Mouse (Mus musculus): ENCODE results near the gene Nf2. TPM values are rescaled to one million over a fixed set of nuclear protein-coding genes. Genes with fewer than 3 reads are reported as not detected.

Gene Nf2
- polyA plus RNA-seq, 1 experiment from 2014 or later = 47.6 TPM

DNA sequence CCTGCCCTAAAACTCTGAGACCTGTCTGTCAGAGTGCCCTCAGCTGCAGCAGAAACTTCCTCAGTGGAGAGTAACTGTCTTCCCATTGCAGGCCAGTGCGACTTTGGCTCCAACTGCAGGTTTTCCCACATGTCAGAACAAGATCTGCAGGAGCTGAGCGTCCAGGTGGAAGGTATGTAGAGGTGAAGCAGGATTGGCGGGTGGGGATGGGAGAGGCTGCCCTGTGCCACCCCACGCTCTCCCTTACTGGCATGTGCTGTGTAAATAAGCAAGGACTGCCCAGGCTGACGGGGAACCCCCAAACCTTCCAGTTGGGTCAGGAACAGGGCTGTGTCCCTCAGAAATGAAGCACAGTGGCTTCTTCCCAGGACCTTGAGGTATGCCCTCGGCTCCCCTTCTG lies 119.2 kb downstream of the Nf2 start:
- no peaks in the 10 kb centered on the region for H3K36me3 ChIP-seq (ENCODE audit: control insufficient read depth, insufficient read depth, low read length)
- ATAC-seq (ENCODE audit: insufficient number of reproducible peaks, low FRiP score, low TSS enrichment, low read depth) = no peak
- H3K9ac ChIP-seq (ENCODE audit: low read length) = no peak overlapping the region

DNA sequence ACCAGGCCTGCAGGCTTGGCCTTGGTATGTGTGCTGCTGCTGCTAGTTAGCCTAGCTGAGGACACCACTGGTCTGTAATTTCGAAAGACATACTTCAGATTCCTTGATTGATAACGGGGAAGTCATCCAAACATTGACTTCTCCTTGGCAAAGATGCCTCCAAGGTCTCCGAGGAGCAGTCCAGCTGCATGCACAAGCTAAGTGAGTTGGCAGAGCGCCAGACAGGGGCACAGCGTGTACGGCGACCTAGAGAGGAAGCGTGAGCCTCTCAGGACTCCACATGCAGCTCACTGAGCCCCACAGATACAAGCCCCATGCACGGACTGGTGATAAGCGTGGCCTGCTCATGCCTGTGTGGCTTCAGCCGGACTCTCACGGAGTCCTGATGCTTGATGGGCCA lies 119.7 kb downstream of the Nf2 start:
- Histone ChIP-seq H3K9ac (ENCODE audit: low read length) (no peak overlapping the region), H3K36me3 (ENCODE audit: control insufficient read depth, insufficient read depth, low read length) (no peaks in the 10 kb centered on the region), H3K27ac (replicated peaks; ENCODE audit: low read depth, low read length) (no peak overlapping the region), H3K9me3 (ENCODE audit: control insufficient read depth, low read length) (no peaks in the 10 kb centered on the region), H3K4me2 (ENCODE audit: low read depth, severe bottlenecking) (no peak overlapping the region), H3K4me1 (ENCODE audit: control insufficient read depth, insufficient read depth, low read length) (no peaks in the 10 kb centered on the region), H3K4me3 (ENCODE audit: low read depth, low read length) (no peak overlapping the region), H3K27me3 (ENCODE audit: control insufficient read depth, insufficient read depth, low read length) (no peaks in the 10 kb centered on the region)
- no peak for ATAC-seq (ENCODE audit: insufficient number of reproducible peaks, low FRiP score, low TSS enrichment, low read depth)
- peak; percentile 38 for DNase-seq (ENCODE audit: low spot score)
- 77% methylated on average over 12 of the region's 12 CpGs for WGBS

More for the DNA sequence above, 119.2 kb downstream of the Nf2 start:
- Histone ChIP-seq H3K9me3 (ENCODE audit: control insufficient read depth, low read length) (no peaks in the 10 kb centered on the region), H3K4me3 (ENCODE audit: low read depth, low read length) (no peak overlapping the region), H3K4me1 (ENCODE audit: control insufficient read depth, insufficient read depth, low read length) (0 out of 2 replicates have a peak, but pooled peaks cover under 1% of the 10 kb centered on the region), H3K4me2 (ENCODE audit: low read depth, severe bottlenecking) (no peak overlapping the region), H3K27ac (replicated peaks; ENCODE audit: low read depth, low read length) (no peak overlapping the region), H3K27me3 (ENCODE audit: control insufficient read depth, insufficient read depth, low read length) (no peaks in the 10 kb centered on the region)
- 77% methylated on average over 6 of the region's 6 CpGs for WGBS
- no peak for DNase-seq (ENCODE audit: low spot score)

DNA sequence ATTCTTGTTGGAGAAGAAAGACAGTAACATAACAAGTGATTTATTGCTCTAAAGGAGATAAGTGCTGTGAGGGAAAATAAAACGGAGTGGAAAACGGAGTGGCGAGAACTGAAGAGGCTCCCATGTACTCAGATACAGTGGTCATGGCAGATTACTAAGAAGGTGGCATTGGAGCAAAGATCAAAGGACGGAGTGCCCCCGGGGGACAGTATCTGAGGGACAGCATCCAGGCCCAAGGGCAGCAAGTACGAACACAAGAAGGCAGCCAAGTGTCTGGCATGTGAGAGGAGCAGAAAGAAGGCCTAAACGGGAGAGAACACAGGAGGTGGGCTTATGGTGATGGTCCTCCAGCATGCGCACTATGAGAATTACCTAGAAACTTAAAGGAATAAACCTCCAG lies 127.6 kb downstream of the Nf2 start:
- no peak overlapping the region for H3K9ac ChIP-seq (ENCODE audit: low read length)
- no peaks in the 10 kb centered on the region for H3K9me3 ChIP-seq (ENCODE audit: control insufficient read depth, low read length)
- no peak overlapping the region for H3K27ac ChIP-seq (replicated peaks; ENCODE audit: low read depth, low read length)
- no peak for ATAC-seq (ENCODE audit: insufficient number of reproducible peaks, low FRiP score, low TSS enrichment, low read depth)
- 79% methylated on average over 8 of the region's 8 CpGs for WGBS
- no peak overlapping the region for H3K4me2 ChIP-seq (ENCODE audit: low read depth, severe bottlenecking)
- DNase-seq (ENCODE audit: low spot score) = no peak
- H3K36me3 ChIP-seq (ENCODE audit: control insufficient read depth, insufficient read depth, low read length) = no peaks in the 10 kb centered on the region
- no peak overlapping the region for H3K4me3 ChIP-seq (ENCODE audit: low read depth, low read length)
- no peaks in the 10 kb centered on the region for H3K27me3 ChIP-seq (ENCODE audit: control insufficient read depth, insufficient read depth, low read length)
- H3K4me1 ChIP-seq (ENCODE audit: control insufficient read depth, insufficient read depth, low read length) = no peaks in the 10 kb centered on the region

DNA sequence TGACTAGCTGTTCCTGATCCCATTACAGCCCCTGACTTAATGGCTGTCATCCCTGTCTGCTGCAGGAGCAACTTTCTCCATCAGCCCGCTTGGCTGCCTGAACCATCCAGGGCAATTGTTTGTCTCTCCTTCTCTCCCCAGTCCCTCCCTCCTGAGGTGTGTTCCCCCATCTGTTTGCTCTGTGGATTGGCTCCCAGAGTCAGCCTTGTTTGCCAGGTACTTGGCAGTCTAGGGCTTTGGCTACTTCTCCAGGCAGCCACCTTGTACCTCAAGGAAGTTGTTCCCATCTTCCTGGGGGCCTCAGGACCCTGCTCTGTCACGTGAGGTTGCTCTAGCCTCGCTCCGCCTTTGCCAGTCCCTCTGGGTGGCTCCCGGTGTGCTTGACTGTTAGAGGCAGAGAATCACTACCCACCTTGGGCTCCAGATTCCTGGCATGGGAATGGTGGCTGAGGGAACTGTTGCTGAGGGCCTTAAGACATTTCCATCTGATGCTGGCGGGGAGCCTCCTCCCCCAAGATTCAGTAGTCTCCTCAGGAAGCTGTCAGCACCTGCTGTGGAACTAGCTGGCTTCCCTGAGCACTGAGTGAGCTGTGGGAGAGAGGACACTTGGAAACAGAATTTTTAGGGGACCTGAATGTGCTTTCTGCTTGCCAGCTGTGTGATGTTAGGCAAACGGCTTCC lies 128.3 kb downstream of the Nf2 start:
- 50% methylated on average over 7 of the region's 7 CpGs for WGBS
- H3K27me3 ChIP-seq (ENCODE audit: control insufficient read depth, insufficient read depth, low read length) = no peaks in the 10 kb centered on the region
- H3K9ac ChIP-seq (ENCODE audit: low read length) = no peak overlapping the region
- DNase-seq (ENCODE audit: low spot score) (no peak), ATAC-seq (ENCODE audit: insufficient number of reproducible peaks, low FRiP score, low TSS enrichment, low read depth) (no peak)
- H3K4me1 ChIP-seq (ENCODE audit: control insufficient read depth, insufficient read depth, low read length) = no peaks in the 10 kb centered on the region
- H3K27ac ChIP-seq (replicated peaks; ENCODE audit: low read depth, low read length) = no peak overlapping the region
- H3K36me3 ChIP-seq (ENCODE audit: control insufficient read depth, insufficient read depth, low read length) = no peaks in the 10 kb centered on the region
- no peak overlapping the region for H3K4me2 ChIP-seq (ENCODE audit: low read depth, severe bottlenecking)
- H3K4me3 ChIP-seq (ENCODE audit: low read depth, low read length) = no peak overlapping the region
- no peaks in the 10 kb centered on the region for H3K9me3 ChIP-seq (ENCODE audit: control insufficient read depth, low read length)

DNA sequence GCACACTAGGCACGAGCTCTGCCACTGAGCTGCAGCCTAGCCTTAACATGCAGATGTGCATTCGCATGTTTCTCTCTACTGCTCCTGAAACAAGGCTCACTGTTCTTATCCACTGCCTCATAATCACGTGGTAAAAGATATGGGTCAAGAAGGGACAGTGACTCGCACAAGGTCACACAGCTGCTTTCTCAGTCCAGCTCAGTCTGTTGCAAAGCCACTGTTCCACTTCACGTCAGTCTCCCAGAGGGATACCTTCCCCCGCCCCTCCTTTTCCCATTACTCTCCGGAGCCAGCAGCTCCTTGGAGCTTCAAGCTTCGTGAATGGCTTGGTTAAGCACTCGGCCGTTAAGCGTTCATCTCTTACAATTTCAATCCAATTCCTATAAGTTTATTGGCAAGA lies 128.9 kb downstream of the Nf2 start:
- H3K4me2 ChIP-seq (ENCODE audit: low read depth, severe bottlenecking) = no peak overlapping the region
- H3K4me1 ChIP-seq (ENCODE audit: control insufficient read depth, insufficient read depth, low read length) = no peaks in the 10 kb centered on the region
- no peak for ATAC-seq (ENCODE audit: insufficient number of reproducible peaks, low FRiP score, low TSS enrichment, low read depth)
- H3K4me3 ChIP-seq (ENCODE audit: low read depth, low read length) = no peak overlapping the region
- DNase-seq (ENCODE audit: low spot score) = no peak
- no peak overlapping the region for H3K9ac ChIP-seq (ENCODE audit: low read length)
- H3K27ac ChIP-seq (replicated peaks; ENCODE audit: low read depth, low read length) = no peak overlapping the region
- H3K27me3 ChIP-seq (ENCODE audit: control insufficient read depth, insufficient read depth, low read length) = no peaks in the 10 kb centered on the region
- WGBS = 68% methylated on average over 11 of the region's 11 CpGs
- no peaks in the 10 kb centered on the region for H3K9me3 ChIP-seq (ENCODE audit: control insufficient read depth, low read length)
- H3K36me3 ChIP-seq (ENCODE audit: control insufficient read depth, insufficient read depth, low read length) = no peaks in the 10 kb centered on the region

DNA sequence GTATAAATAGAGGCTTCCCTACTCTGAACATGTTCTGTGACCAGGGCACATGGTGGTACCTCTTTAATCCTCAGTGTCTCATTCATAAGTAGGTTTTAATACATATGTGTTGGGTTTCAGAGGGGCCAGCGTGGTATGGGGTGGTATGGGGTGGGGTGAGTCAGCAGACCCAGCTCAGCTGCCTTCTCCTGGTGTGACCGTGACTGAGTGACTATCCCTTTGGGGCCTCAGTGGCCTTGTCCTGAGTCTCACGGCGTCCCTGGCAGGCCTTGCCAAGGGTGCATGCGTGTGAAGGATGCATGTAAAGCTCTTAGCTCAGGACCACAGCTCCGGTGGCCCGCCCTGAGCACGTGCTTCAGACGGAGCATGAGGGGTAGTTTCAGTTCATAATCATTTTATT lies 129.4 kb downstream of the Nf2 start:
- Histone ChIP-seq H3K27ac (replicated peaks; ENCODE audit: low read depth, low read length) (no peak overlapping the region), H3K27me3 (ENCODE audit: control insufficient read depth, insufficient read depth, low read length) (no peaks in the 10 kb centered on the region), H3K9ac (ENCODE audit: low read length) (no peak overlapping the region), H3K36me3 (ENCODE audit: control insufficient read depth, insufficient read depth, low read length) (no peaks in the 10 kb centered on the region), H3K4me3 (ENCODE audit: low read depth, low read length) (no peak overlapping the region), H3K9me3 (ENCODE audit: control insufficient read depth, low read length) (no peaks in the 10 kb centered on the region), H3K4me1 (ENCODE audit: control insufficient read depth, insufficient read depth, low read length) (no peaks in the 10 kb centered on the region), H3K4me2 (ENCODE audit: low read depth, severe bottlenecking) (no peak overlapping the region)
- WGBS = 89% methylated on average over 9 of the region's 9 CpGs
- ATAC-seq (ENCODE audit: insufficient number of reproducible peaks, low FRiP score, low TSS enrichment, low read depth) (no peak), DNase-seq (ENCODE audit: low spot score) (no peak)

DNA sequence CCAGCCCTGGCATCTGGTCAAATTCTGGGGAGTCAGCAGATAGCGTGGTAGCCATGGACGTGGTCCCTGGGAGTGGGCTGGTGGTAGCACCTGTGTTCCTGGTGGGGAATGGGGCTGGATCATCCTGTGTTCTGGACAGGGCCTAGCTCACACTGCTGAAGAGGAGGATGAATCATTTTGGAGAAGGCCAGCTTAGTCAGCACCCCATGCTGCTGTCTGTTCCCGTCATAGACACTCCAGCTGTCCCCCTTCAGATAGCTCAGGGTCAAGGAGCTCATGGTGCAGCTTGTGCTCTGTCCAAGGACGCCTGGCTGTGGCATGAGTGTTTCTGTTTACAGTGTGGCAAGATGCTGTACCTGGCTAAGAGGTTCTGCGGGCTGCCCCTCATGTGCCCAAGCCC lies 130.8 kb downstream of the Nf2 start:
- WGBS = 82% methylated on average over 5 of the region's 5 CpGs
- Histone ChIP-seq H3K4me2 (ENCODE audit: low read depth, severe bottlenecking) (no peak overlapping the region), H3K4me3 (ENCODE audit: low read depth, low read length) (no peak overlapping the region), H3K36me3 (ENCODE audit: control insufficient read depth, insufficient read depth, low read length) (no peaks in the 10 kb centered on the region), H3K9me3 (ENCODE audit: control insufficient read depth, low read length) (no peaks in the 10 kb centered on the region), H3K27ac (replicated peaks; ENCODE audit: low read depth, low read length) (no peak overlapping the region; the same call in 1 of the 2 replicates), H3K4me1 (ENCODE audit: control insufficient read depth, insufficient read depth, low read length) (no peaks in the 10 kb centered on the region), H3K9ac (ENCODE audit: low read length) (no peak overlapping the region), H3K27me3 (ENCODE audit: control insufficient read depth, insufficient read depth, low read length) (no peaks in the 10 kb centered on the region)
- no peak for DNase-seq (ENCODE audit: low spot score)
- no peak for ATAC-seq (ENCODE audit: insufficient number of reproducible peaks, low FRiP score, low TSS enrichment, low read depth)

DNA sequence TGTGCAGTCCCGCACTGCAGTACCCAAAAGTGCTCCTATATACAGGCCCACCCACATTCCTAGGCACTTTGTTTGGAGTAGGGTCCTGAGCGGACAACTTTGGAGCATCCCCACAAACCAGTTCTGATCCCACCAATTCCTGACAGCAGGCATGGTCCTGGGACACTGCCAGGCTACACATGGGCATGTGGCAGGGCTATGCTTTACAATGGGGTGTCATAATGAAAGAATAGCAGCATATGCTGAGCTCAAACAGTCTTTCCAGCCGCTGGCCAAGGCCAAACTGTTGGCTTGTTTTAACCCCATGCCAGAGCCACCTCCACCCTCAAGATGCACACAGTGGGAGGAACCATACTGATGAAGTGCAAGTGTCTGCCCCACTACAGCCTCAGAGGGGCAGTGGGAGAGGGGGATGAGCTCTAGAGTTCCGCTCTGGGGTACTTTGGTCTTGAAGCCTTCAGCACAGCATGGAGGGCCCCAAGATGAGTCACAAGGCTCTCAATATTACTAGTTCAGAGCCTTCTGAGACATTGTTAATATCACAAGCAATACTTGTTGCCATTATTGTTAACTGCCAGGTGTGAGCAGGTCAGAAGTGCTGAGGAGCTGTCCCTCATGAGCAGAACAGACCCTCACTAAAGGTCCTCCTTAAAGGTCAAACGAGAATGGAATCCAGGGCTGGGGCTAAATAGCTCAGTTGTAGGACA lies 132.7 kb downstream of the Nf2 start:
- Histone ChIP-seq H3K27me3 (ENCODE audit: control insufficient read depth, insufficient read depth, low read length) (no peaks in the 10 kb centered on the region), H3K36me3 (ENCODE audit: control insufficient read depth, insufficient read depth, low read length) (no peaks in the 10 kb centered on the region), H3K9ac (ENCODE audit: low read length) (no peak overlapping the region), H3K4me1 (ENCODE audit: control insufficient read depth, insufficient read depth, low read length) (no peaks in the 10 kb centered on the region), H3K27ac (replicated peaks; ENCODE audit: low read depth, low read length) (no peak overlapping the region), H3K4me3 (ENCODE audit: low read depth, low read length) (no peak overlapping the region), H3K9me3 (ENCODE audit: control insufficient read depth, low read length) (no peaks in the 10 kb centered on the region), H3K4me2 (ENCODE audit: low read depth, severe bottlenecking) (no peak overlapping the region)
- 84% methylated on average over 5 of the region's 5 CpGs for WGBS
- ATAC-seq (ENCODE audit: insufficient number of reproducible peaks, low FRiP score, low TSS enrichment, low read depth) (no peak), DNase-seq (ENCODE audit: low spot score) (no peak)

Data from limb, embryonic 11.5 days (tissue).